Mouse (Mus musculus): ENCODE data around the gene Shroom1.
A peak's percentile ranks its signal among the peaks of the same experiment; 100 is the strongest.

Gene Shroom1

DNA sequence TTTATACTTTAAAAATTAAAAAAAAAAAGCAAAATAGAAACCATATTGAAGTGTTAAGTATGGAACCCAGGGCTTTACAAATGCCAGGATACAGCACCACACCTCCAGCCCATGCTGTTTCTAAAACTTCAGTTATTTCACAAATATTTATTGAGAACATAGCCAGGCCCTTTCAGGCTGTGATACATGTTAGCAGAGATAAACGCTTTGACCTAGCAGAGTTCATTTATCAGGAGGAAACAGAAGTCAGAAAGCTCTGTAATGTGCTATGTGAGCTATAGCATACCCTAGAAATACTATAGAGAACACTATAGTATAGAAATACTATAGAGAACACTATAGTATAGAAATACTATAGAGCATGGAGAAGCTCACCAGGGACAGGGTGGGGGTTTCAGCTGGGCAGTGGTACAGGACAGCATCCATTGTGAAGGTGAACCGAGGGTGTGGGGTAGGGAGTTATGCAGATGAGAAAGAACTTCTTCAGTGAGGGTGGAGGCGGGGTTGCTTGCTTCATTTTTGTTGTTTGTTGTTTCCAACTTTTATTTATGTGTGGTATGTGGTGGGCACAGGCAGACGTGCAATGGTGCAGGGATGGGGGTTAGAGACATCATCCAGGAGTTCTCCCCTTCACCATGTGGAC lies 24.2 kb downstream of the Shroom1 start:
- DNase-seq, result no peak

DNA sequence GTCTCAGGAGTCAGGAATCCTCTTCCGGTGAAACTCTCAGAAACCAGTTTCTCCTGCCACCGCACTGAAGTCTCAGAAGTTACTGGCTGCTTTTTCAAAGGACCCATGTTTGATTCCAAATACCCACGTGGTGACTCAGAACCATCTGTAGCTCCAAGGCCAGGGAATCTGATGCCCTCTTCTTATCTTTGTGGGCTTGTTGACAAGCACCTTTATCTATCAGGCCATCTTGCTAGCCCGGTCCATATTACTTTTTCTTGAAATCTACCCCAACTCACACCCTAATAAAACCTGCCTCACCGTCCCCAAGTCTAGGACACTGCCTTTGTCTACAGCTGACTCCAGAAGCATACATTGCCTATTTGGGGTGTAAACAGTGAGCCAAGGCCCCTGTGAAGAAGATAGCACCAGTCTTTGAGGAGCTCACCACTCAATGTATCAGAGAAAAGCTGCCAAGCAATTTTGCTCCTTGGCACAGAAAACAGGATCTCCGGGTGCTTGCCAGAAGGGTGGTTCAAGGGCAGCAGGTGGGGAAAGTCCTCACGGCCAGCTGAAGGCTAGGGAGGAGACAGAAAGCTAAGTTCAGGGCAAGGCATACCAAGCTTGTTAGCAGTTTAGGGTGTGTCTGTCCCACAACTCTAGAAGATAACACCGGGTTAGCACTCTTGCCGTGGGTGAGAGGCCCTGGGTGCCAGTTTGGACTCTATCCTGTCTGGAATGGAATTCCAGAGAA lies 26.3 kb downstream of the Shroom1 start:
- DNase-seq, result no peak

DNA sequence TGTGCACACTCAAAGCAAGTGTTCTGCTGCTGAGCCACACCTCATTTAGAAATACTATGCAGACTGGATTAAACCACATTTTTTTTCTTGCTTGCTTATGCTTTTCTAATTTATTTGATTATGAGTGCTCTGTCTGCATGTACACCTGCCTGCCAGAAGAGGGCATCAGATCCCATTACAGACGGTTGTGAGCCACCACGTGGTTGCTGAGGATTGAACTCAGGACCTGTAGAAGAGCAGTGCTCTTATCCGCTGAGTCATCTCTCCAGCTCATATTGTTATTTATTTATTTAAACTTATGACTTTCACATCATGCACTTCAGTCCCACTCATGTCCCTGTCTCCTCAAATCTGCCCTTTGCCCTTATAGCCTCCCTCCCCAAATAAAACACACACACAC lies 28.7 kb downstream of the Shroom1 start:
- no peak for DNase-seq

DNA sequence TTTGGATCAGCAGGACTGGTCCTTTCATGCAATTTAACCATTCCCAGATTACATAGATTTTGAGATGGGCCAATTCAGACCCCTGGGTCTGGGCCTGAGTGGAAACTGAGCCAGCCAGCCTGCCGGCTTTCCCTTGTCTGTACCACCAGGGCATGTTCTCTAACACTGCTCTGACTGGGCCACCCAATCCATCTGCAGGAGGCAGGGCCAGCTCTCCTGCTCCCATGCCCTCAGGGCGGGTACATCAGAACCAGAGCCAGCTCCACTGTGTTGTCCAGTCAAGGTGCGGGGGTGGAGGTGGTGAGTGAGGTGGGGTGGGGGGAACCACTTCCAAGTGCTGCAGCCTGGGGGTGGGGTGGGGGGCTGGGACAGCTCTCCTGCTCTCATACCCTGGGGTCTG lies 29.3 kb downstream of the Shroom1 start:
- DNase-seq, result no peak

DNA sequence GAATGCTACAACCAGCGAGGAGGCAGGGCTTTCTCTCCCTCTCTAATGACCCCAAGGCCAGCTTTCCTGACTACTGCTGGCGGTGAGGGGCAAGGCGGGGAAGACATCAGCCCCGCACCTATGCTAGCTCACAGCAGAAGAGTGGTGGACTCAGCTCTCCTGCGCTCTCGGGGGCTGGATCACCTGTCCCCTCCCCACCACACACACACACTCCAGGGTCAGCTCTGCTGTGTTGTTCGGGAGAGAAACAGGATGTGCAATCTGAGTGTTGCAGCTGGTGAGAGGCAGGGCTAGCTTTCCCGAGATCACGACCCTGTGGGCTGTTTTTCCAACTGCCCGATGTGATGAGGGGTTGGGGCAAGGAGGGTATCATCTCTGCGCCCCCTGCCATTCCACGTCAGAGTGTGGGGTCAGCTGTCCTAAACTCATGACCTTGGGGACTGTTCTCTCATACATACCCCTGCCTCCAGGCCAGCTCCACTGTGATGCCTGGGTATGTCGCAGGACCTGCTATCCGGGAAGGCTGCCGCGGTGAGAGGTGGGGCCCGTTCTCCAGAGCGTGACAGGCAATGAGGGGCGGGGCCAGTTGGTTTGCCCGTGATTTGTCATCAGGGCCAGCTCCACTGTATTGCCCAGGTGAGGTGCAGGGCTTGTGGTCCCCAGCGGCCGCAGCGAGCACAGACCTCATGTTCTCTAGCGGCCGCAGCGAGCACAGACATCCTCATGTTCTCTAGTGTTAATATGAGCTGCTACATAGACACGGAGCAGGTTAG lies 30.0 kb downstream of the Shroom1 start:
- DNase-seq, result peak; percentile 61

- DNase-seq, result no peak
These were observed 32.0 kb downstream of the Shroom1 start for GRCm38 (mm10) chr11:53489007-53489406.

- no peak for DNase-seq
These were observed 32.4 kb downstream of the Shroom1 start for GRCm38 (mm10) chr11:53489421-53489820.

DNA sequence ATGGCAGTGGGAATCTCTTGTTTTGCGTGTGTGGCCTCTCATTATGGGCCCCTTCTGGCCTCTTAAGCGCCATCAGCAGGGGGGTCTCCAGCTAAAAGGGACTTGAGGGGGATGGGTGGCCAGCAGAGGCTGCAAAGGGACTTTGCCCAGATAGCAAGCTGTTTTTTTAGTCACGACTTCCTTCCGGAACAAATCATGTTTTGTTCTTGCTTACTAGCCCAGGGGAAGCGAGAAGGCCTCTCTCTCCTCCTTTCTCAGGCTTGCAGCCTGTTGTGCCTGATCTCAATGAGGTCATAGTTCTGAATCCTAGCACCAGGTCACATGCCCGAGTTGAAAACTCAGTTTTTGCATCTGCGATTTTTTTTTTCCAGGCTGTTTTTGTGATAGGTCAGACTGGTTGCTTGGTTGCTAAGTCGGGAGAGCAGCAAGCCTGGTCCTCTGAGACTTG lies 35.0 kb downstream of the Shroom1 start:
- DNase-seq, result no peak

DNA sequence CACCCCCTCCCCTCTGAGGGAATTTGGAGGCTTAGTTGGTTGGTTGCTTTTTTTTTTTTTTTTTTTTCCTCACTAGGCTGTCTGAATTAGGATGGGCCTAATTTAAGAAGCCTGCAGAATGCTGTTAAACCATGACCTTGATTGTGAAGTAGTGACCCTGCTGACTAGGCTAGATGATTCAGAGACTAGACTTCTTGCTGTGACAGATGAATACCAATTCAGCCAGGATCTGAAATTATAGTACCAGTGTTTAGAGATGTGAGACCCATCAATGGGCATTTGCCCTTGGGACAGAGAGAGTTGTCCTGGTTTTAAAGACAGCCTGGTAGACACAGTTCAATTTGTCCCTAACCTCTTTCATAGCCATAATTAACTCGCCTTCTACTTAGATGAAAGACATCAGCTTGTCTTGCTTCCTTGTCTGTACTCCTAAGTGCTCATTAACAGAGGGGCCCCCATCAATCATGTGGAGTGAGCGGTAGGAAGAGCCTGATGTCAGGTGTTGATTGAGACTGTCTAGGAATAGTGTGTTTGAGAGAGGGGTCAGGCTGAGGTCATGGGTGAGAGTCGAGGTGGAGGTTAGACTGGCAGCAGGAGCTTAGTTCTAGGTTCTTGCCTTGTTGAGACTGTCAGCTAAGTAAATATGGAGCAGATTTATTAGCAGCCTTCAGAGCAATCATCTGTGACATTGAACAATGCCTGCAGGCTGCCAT lies 36.4 kb downstream of the Shroom1 start:
- no peak for DNase-seq

DNA sequence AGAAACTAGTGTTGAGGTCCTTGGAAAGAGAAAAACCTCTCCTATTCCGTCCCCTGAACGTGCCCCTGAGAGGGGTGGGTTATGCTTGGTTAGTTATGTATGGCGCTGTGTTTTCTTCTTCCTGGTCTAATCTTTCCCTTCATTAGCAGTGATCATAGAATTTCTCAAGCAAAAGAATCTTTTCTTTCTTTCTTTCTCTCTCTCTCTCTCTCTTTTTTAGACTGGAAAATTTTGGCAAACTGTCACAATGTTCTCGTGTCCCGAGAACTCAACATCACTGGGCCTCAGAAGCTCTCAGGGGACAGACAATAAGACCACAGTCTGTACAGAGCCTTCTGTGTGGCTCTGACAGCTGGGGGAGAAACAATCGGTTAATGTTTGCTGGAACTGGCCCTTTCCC lies 38.4 kb downstream of the Shroom1 start:
- DNase-seq, result no peak

DNA sequence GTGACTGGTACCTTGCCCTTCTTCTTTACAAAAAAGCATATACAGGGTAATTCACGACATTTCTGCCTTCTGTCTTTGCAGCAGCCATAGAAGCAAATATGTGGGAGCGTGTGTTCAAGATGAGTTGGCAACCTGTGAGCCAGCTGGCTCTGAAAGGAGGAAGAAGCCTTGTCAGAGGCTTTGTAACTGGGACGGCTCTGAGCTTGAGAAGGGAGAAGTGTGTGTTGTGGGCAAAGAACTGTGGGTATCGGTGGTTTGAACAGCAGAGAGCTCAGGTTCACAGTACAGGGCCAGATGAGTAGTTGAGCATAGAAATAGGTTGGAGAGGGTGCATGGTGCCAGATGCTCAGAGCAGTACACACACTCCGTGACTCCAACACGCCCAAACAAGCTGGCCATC lies 39.9 kb downstream of the Shroom1 start:
- no peak for DNase-seq

GRCm38 (mm10) chr11:53500569-53500968 lies 43.6 kb downstream of the Shroom1 start:
- DNase-seq, result peak; percentile 44

DNA sequence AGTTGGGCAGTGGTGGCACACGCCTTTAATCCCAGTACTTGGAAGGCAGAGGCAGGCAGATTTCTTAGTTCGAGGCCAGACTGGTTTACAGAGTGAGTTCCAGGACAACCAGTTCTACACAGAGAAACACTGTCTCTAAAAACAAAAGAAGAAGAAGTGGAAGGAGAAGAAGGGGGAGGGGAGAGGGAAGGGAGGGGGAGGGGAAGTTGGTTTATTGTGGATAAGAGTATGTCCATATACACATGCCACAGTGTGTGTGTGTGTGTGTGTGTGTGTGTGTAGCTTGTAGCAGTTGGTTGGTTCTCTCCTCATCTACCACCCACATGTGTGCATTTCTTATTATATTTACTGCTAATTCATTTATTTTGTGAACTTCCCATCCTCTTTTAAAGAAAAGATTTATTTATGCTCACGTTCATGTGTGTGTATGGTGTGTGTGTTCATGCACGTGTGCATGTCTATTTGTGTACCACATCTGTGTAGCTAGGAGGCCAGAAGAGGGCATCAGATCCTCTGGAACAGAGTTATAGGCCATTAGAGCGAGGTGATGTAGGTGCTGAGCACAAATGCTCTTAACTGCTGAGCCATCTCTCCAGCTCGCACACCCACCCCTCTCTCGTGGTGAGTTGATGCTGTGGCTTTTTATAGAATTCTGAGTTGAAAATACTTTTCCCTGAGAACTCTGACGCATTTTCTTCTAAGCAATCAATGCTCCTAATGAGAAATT lies 45.2 kb downstream of the Shroom1 start:
- DNase-seq, result no peak

DNA sequence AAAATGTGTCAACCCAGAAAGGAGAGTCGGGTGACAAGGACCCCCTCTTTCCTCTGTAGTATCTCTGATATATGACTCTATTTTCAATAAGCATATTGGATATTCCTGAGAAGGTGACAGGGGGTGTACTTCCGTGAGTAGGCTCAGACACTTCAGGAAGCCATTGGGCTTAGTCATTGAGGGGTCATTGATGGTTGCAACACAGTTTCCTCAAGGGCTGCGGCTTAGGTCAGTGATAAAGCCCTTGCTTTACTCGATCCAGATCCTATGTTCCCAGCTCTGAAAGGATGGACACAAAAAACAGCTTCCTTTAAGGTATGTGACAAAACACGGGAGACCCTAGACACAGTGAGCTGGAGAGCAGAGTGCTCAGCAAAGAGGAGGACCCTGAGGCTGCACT lies 46.7 kb downstream of the Shroom1 start:
- no peak for DNase-seq

GRCm38 (mm10) chr11:53504376-53504775 lies 47.4 kb downstream of the Shroom1 start:
- no peak for DNase-seq

- DNase-seq, result no peak
These were observed 48.1 kb downstream of the Shroom1 start for GRCm38 (mm10) chr11:53505026-53505663.

DNA sequence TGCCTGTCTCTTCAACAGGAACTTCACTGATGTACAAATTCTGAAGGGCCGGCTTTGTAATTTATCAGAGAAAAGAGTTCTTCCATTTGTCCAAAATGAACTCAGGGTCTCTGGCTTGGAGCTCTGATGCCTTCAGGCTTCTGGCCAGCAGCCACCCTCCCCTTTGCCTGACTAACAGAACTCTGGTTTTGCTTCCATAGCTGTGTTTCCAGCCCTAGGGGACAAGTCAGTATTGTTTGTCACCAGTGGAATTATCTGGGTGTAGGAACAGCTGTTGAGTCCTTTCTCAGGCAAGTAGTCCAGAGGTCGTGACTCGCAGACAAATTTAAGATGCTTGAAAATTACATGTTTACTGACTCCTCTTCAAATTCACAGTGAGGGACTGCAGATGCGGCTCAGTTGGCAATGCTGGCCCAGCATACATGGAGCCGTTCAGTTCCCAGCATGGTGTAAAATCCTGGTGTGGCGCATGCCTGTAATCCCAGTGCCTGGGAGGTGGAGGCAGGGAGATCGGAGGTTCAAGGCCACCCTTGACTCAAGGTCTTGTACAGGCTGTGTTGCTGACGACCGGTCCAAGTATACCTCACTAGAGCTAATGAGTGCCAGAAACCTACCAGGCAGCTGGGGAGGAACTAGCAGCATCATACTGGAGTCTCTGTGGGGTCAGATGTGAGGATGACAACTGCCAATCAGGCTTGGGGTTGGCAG lies 50.2 kb downstream of the Shroom1 start:
- DNase-seq, result peak; percentile 35

DNA sequence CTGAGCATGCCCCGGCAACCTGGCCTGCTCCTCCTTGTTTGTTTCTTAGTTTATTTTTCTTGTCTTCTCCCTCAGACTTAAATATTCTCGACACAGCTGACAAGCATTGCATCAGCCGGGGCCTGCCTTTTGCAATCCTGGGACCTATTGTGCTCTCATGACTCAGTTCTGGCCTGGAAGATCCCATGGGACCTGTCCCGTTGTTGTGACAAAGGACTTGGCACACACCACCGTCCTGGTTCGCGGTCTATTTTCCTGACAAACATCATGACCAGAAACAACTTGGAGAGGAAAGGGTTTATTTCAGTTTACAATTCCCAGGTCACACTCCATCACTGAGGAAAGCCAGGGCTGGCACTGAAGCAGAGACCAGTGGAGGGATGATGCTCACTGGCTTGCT lies 51.1 kb downstream of the Shroom1 start:
- DNase-seq, result peak; percentile 60

- DNase-seq, result no peak
These were observed 51.6 kb downstream of the Shroom1 start for GRCm38 (mm10) chr11:53508591-53508990.

DNA sequence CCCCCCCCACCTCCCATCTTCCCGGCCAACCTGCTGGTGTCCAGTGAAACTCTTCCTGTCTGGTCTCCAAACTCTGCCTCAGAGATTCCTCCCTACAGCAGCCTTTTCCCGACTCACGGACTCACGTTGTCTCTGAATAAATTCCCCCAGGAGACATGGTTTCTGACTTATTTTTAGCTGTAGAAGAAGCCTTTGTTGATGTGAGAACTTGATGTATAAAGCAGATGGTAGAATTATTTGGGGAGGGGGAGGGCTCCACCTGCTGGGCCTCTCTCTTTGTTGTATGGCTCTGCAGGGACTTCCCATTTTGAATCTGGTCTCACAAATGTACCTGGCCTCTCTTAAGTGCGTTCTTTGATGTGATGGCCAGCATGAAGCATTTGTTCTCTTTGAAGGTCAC lies 53.3 kb downstream of the Shroom1 start:
- no peak for DNase-seq
